Mouse (Mus musculus) left cerebral cortex, adult 11 months (tissue): ENCODE data around the gene Skint8.
"Not testable (repeated sequence)": the region's sequence is repeated elsewhere in the genome, so short reads cannot be mapped to it uniquely, and the experiment has no call there.

Experiments used
- DNase-seq: peaks from one replicate; pipeline ENCODE4 v3.0.0; 2022; ENCODE audit warnings: low spot score

The Skint8 gene

DNA sequence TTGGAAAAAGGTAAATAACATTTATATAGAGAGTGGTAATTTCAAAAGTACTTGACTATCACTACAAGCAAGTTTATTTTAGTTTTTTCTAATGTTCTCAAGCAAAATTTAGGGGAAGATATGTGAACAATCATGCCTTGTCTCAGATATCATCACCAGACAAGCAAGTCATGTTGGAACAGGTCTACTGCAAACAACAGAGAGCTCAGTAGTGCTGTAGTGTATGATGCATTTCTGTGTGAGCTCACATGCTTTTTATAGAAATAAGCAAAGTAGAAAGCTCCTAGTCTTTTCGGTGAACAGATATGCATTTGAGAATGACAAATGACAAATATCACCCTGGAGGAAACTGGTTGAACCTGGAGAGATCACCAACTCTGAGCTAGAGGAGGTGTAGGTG, at the start of gene Skint8:
TSS of gene Skint8 (plus strand) at position 301 of the 400 bp plus-strand sequence.
- no peak for DNase-seq

DNA sequence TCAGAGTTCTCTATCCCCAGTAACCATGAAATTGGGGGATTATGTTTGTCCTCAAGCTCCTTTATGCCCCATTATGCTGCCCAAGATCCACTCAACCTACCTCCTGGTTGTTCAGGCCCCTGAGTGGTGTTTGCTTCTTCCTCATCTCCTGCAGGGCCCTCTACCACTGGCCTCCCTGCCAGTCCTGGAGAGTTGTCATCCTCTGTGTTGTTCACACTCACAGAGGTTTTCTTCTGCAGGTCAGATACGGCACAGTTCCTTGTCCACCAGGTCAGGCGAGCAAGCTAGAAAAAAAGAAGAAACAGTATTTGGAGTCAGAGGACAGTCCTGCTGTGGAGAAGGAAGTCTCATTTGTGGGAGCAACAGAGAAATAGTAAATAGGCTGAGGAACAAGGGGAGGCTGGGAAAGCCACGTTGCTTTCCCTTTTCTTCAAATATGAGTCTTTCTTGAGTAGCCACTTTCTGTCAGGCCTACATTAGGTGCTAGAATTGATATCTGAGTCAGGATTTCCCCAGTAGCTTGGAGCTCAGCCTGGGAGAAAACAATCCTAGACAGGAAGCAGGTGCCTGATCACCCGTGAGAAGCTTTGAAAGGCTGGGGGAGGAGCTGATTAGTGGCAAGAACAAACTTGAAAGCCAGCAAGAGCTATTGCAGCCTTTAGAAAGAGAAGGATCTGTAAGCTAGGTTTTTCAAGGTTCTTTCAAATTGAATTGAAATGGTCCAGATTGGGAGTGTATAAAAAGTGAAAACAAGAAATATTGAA, 38.9 kb upstream of the Skint8 start:
- DNase-seq = no peak

DNA sequence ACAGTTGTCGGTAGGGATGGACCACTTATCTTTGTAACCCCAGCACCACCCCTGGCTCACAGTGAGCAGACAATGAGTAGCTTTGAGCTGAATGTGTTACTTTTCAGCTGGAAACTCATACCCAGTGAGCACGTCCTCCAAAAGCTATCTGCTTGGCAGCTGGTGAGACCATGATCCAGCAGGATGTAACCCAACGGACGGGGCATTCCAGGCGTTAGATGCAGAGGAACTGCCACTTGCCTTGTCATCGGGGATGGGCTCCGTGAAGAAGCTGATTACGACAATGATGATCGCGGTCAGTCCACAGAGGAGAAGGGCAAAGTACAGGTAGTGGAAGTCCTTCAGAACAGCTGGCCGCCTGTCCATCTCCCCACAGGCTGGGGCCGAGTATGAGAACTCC, 35.6 kb upstream of the Skint8 start:
- no peak for DNase-seq

DNA sequence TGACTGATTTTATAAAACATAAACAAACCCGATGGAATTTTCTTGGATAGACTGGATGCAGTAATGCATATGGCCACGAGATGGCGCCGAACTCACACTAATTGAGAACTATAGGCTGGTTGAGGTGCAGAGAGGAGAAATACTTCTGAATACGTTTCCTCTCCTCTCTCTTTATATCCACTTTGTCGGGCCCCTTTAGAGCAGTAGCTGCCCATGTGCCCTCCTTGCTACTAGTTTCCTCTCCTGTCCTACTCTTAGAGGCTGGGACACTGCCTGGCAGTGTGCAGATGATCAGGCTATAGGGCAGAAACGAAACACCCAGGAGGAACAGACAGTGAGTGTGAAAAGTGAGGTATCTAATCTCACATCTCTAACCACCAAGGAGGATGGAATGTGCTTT, 33.2 kb upstream of the Skint8 start:
- peak; percentile 48 for DNase-seq

DNA sequence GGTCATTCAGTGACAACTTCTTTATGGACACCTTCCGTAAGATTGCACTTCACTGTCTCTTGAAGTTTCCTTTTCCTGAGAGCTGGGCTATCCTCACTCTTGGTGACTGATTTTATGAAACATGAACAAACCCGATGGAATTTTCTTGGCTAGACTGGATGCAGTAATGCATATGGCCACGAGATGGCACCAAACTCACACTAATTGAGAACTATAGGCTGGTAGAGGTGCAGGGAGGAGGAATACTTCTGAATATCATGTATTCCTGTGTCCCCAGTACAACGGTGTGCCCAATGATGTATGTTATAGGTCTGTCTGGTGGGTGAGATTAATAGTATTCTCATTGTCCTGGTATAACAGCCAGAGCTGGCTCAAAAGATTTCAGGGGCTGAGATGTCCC, 32.6 kb upstream of the Skint8 start:
- DNase-seq = peak; percentile 71

DNA sequence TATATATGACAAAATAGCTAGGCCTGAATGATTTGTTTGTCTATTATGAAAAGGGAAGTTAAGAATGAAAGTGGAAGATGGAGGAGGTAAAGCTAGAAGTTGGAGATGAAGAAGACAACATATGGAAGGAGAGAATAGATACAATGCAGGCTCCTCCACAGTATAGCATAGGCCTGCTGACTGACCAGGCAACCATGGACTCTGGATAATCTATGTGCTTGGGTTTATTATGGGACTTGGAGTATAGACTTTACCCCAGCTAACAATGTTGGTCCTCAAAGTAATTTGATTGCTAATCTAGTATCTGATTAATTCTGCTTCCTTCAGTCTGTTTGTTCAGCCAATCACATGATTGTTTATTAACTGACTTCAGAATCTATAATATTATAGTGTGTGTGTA, 27.1 kb upstream of the Skint8 start:
- DNase-seq = no peak

DNA sequence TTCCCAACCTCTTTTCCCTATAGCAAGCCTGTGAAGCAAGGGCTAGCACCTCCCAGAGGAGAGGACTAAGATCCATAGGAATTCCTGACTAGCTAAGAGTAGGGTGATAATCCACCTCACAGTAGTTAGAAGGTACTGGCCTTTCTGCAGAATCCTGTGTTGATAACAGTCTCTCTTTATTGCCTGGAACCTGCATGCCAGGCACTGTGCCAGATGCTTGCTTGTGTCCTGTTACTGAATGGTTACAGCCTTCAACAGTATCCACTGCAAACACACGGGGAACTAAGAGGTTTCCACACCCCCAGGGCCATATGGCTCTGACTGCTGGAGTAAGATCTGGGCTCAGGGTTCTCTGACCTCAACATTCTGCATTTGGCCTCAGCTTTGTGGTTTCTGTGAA, 21.4 kb upstream of the Skint8 start:
- DNase-seq = no peak

DNA sequence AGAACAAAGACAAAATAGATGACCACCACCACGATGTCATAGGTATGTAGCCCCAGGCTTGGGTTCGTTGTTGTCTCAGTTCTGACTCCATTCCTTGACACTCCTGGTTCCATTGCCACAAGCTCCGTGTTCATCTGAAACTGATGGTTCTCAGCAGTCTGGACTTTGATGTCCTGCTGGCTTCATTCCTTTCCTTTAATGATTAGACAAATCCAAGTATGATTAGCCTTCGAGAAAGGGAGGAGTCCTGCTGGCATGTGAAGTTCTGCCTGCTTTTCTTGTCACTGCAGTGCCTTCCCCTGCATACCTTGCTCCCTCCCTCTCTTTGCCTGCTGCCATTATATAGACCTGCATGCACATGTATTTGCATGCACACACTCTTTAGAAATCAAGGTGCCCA, 20.6 kb upstream of the Skint8 start:
- DNase-seq = no peak

DNA sequence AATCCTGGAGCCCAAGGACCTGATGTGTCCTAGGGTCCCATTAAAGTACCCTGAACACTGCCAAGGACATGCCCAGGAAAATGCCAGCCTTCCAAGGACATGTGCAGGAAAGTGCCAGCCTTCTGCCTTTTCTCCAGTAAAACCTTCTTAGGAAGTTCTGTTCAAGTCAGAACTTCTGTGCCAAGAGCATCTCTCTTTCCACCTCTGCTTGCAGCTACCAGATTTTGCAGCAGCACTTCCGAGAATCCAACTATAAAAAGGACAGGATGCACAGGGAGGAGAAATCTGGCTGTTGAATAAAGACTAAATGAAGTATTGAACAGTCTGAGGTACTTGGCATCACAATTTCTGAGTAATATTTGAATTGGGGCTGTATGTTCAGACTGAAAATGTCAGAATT, 18.7 kb upstream of the Skint8 start:
- DNase-seq = not testable (repeated sequence)

DNA sequence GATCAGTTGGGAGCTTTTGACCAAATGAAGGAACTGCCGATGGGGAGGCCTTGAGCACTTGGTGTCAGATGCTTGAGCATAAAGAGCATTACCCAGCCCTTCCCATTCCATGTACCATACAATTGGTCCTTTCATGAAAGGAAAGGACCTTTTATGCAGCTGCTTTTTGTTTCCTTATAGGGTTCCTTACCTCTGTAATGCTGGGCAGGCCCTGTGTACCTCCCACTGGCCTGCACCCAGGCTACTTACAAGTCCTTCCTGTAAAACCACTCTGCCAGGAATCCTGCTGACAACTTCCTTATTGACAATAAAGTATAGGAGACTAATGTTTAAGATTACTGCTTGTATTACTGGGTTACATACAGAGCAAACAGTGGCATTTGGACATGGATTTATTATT, 17.7 kb upstream of the Skint8 start:
- no peak for DNase-seq

DNA sequence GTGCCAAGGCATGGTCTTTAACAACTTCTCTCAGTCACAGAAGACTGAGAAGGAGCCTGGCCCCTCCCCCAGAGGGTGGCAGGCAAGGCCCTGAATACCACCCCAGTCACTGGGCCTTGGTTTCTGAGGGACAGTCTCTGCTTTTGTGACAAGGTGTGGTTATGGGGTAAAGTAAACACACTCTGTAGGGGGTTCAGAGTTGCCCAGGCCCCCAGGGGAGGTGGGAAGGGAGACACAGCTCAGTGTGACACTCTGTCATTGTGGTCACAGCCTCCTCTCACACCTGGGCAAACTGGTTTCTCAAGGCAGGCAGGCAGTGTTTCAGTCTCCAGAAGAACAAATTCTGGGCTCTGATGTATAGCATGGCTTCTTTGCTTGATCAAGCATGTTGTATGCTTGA, 16.4 kb upstream of the Skint8 start, which contains the start of gene Slc5a9:
TSS of gene Slc5a9 (minus strand) at position 144 of the 400 bp plus-strand sequence.
- DNase-seq = no peak

DNA sequence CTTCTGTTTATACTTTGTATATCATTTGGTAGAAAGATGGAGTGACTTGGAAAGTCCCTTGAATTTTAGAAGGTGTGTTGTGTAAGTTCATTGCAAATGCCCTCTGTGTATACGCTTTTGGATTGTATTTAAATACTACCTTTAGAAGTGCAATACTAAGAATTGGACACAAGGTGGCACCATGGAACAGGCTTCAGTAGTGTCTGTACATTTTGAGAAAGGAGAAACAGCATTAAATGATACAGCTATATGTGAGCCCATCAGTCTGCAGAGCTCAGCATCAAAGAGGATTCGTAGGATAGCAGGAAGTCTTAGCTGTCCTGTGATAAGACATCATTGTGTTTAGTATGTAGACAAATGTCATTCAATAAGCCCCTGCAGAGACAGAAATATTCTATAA, 11.3 kb upstream of the Skint8 start:
- DNase-seq = peak; percentile 8

DNA sequence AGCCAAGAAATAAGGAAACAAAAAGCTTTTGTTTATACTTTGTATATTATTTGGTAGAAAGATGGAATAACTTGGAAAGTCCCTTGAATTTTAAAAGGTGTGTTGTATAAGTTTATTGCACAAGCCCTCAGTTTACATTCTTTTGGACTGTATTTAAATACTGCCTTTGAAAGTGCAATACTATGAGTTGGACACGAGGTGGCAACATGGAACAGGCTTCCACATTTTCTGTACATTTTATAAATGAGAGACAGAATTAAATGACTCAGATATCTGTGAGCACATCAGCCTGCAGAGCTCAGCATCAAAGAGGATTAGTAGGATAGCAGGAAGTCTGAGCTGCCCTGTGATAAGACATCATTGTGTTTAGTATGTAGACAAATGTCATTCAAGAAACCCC, 42.1 kb downstream of the Skint8 start:
- DNase-seq = no peak

DNA sequence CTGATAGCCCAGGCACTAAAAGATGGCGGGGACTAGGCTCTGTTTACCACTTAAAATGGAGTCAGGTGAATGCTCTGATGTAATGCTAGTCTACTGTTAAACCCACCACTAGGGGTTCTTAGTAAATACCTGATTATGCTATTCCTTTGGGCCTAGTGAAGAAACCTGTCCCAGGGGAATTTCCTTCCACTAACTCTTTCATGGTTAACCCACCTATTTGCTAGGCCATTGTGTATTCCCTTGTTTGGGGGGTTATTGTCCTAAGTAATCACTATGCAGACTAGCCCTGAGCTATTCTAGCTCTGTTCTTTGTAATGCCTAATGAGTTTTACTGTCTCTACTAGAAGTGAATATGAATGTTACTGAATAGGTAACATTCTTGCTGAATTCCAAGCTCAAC, 44.0 kb downstream of the Skint8 start:
- not testable (repeated sequence) for DNase-seq

DNA sequence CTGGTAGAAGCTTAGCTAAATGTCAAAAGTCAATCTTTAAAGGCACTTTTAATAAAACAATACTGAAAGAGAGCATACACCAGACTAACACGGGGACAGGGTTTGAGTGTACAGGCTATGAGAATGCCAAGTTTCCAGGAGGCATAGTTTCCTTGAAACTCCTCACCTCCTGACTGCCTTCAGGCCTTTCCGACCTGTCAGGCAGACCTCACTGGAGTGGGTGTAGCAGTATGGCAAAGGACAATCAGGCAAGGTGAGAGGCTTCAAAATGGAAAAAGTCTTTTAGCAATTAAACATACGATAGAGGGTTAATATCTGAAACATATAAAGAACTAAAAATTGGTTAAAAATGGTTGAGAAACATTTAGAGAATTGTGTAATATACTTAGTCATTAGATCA, 44.5 kb downstream of the Skint8 start:
- DNase-seq = no peak

DNA sequence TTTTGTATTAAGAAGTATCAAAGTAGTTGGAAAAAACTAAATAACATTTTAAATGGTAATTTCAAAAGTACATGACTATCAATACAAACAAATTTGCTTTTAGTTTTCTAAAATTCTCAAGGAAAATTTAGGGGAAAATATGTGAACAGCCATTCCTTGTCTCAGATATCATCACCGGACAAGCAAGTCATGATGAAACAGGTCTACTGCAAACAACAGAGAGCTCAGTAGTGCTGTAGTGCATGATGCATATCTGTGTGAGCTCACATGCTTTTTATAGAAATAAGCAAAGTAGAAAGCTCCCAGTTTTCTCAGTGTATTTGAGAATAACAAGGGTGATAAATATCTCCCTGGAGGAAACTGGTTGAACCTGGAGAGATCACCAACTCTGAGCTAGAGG, 53.4 kb downstream of the Skint8 start, which contains the start of gene Skint7:
TSS of gene Skint7 (plus strand) at position 301 of the 400 bp plus-strand sequence.
- DNase-seq = no peak
